Mouse (Mus musculus) cerebellum, adult 2 months (tissue): ENCODE results near the gene Prrx1. TPM values are rescaled to one million over a fixed set of nuclear protein-coding genes. Genes with fewer than 3 reads are reported as not detected.
A peak's percentile ranks its signal among the peaks of the same experiment; 100 is the strongest.

Experiments used
- DNase-seq, 2 experiments: peaks; one replicate each; pipeline ENCODE4 v3.0.0; 2021
- H3K27ac ChIP-seq: fragments of 200-500 bp; 2 replicates; pipeline ENCODE4 v1.5.1; 2012; ENCODE audit warnings: low read length, control low read depth, inconsistent platforms; ENCODE audit not compliant: insufficient read depth
- H3K27me3 ChIP-seq: fragments of 200-500 bp; 2 replicates; pipeline ENCODE4 v1.6.1; 2012; ENCODE audit warnings: inconsistent platforms, mild to moderate bottlenecking, low read length, moderate library complexity; ENCODE audit not compliant: control insufficient read depth, insufficient read depth
- H3K4me1 ChIP-seq: fragments of 200-500 bp; 2 replicates; pipeline ENCODE4 v1.6.1; 2011; ENCODE audit warnings: low read length; ENCODE audit not compliant: control insufficient read depth, insufficient read depth
- H3K4me3 ChIP-seq: fragments of 200-500 bp; replicated peaks from 2 replicates; pipeline ENCODE3; 2011; ENCODE audit warnings: mild to moderate bottlenecking, low read depth, low read length, control low read depth; ENCODE audit not compliant: insufficient read depth
- CTCF ChIP-seq: fragments of 200-500 bp; IDR thresholded peaks from 2 replicates; pipeline ENCODE4 v1.5.1; 2011; ENCODE audit warnings: low read depth, mild to moderate bottlenecking, control low read depth, low read length, moderate library complexity, borderline replicate concordance; ENCODE audit not compliant: insufficient read depth
- POLR2A ChIP-seq: fragments of 200-500 bp; IDR thresholded peaks from 2 replicates; pipeline ENCODE4 v1.6.1; 2011; ENCODE audit warnings: low read length, control low read depth, borderline replicate concordance; ENCODE audit not compliant: insufficient read depth
- WGBS: fragments of 180-500 bp; shearing (Covaris S2); methylation state at CpG from one replicate; pipeline ENCODE4 v1.1.7; 2018; 5-methylcytosine and 5-hydroxymethylcytosine counted together
- polyA plus RNA-seq: library from polyadenylated mRNA; depleted of rRNA; stranded (reverse); fragments of >200 nt; gene quantifications from 2 replicates; pipeline ENCODE4 v1.2.3, GENCODE M21; 2012; rRNA removed

Gene Prrx1
- 4.1 and 4.6 TPM in 2 replicates for polyA plus RNA-seq

DNA sequence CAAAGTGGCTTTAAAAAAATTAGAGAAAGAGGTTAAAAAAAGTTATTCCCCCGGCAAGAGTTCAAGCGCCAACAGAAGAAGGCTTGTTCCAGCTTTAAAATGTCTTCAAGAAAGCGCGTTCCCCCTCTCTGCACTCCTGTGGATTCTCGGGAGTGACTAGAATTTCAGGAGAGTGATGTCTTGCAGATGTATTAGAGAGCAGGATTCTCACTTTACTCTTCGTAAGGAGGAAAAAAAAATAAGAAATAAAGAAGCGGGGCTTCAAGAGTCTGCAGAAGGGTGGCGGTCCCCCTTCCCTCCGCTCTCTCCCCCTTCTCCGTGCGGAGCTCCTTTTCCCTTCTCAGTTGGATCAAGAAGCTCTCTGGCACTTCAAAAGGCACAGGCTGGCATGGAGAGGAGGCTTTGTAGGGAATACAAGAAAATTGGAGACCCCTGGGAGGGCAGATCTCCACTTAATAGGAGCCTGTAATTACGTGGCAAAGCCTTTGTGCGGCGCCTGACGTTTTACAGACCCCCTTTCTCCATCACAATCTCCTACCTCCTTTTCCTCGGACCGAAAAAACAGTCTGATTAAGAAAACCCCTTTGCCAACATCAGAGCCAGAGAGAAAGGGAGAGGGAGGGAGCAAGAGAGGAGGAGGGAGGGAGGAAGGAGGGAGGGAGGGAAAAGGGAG is at the start of gene Prrx1:
TSS of gene Prrx1 (minus strand) at position 610 of the 673 bp plus-strand sequence.
- Histone ChIP-seq H3K4me1 (no peaks in the 10 kb centered on the region), H3K4me3 (peak within 1 kb of the TSS; percentile 34), H3K27me3 (peaks cover 3% of the 10 kb centered on the region; the same call in 1 of the 2 replicates), H3K27ac (no peak within 1 kb of the TSS)
- peak in 1 of 2 experiments; percentile 8 for DNase-seq
- TF ChIP-seq CTCF (no peak), POLR2A (no peak)
- WGBS: 1% methylated on average over 17 of the region's 17 CpGs

- DNase-seq: no peak
- Histone ChIP-seq H3K27ac (no peak overlapping the region), H3K4me3 (no peak overlapping the region), H3K27me3 (no peaks in the 10 kb centered on the region), H3K4me1 (no peaks in the 10 kb centered on the region)
- TF ChIP-seq POLR2A: no peak
- TF ChIP-seq CTCF: no peak
- WGBS: 71% methylated on average over 8 of the region's 8 CpGs
Measured at GRCm38 (mm10) chr1:163362202-163362601, 48.7 kb upstream of the Prrx1 start.

- Histone ChIP-seq H3K4me1 (no peaks in the 10 kb centered on the region), H3K27ac (no peak overlapping the region), H3K4me3 (no peak overlapping the region), H3K27me3 (no peaks in the 10 kb centered on the region)
- TF ChIP-seq POLR2A (no peak), CTCF (no peak)
- WGBS: 85% methylated on average over 5 of the region's 5 CpGs
- no peak for DNase-seq
Measured at GRCm38 (mm10) chr1:163361376-163361775, 47.9 kb upstream of the Prrx1 start.

- Histone ChIP-seq H3K4me1 (no peaks in the 10 kb centered on the region), H3K27me3 (no peaks in the 10 kb centered on the region), H3K27ac (no peak overlapping the region), H3K4me3 (no peak overlapping the region)
- 62% methylated on average over 6 of the region's 6 CpGs for WGBS
- TF ChIP-seq POLR2A: no peak
- no peak for TF ChIP-seq CTCF
- DNase-seq: no peak
Measured at GRCm38 (mm10) chr1:163360796-163361195, 47.3 kb upstream of the Prrx1 start.

GRCm38 (mm10) chr1:163359521-163359920 is 46.0 kb upstream of the Prrx1 start:
- Histone ChIP-seq H3K27me3 (no peaks in the 10 kb centered on the region), H3K4me3 (no peak overlapping the region), H3K4me1 (no peaks in the 10 kb centered on the region), H3K27ac (no peak overlapping the region)
- no peak for TF ChIP-seq POLR2A
- no peak for TF ChIP-seq CTCF
- no peak for DNase-seq
- 71% methylated on average over 3 of the region's 3 CpGs for WGBS

DNA sequence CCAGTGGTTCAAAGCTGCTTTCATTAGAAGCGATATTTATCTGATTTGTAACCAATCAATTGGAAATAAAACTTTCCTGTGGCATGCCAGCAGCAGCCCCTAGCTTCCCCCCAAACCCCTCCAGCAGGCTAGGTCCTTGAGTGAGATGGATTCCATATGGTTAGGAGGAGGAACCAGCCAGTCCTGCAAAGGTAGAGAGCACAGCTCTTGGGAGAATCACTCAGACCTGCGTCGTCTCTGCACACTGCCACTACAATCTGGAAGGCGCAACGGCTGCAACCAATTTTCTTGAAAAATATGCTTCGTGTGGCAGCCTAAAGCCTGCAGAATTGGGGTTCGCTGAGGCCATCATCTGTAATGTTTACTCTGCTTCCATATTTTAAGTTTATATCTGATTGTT is 44.7 kb upstream of the Prrx1 start:
- TF ChIP-seq CTCF (no peak), POLR2A (no peak)
- WGBS: 86% methylated on average over 7 of the region's 7 CpGs
- no peaks in the 10 kb centered on the region for H3K27me3 ChIP-seq
- no peak for DNase-seq
- no peak overlapping the region for H3K27ac ChIP-seq
- no peaks in the 10 kb centered on the region for H3K4me1 ChIP-seq
- H3K4me3 ChIP-seq: no peak overlapping the region

- DNase-seq: no peak
- Histone ChIP-seq H3K27me3 (no peaks in the 10 kb centered on the region), H3K27ac (no peak overlapping the region), H3K4me1 (no peaks in the 10 kb centered on the region), H3K4me3 (no peak overlapping the region)
- WGBS: 86% methylated on average over 6 of the region's 6 CpGs
- TF ChIP-seq POLR2A (no peak), CTCF (no peak)
Measured at GRCm38 (mm10) chr1:163357733-163358132, 44.2 kb upstream of the Prrx1 start.

GRCm38 (mm10) chr1:163356167-163356566 is 42.7 kb upstream of the Prrx1 start:
- Histone ChIP-seq H3K27ac (no peak overlapping the region), H3K4me3 (no peak overlapping the region), H3K4me1 (no peaks in the 10 kb centered on the region), H3K27me3 (no peaks in the 10 kb centered on the region)
- no peak for DNase-seq
- TF ChIP-seq CTCF (no peak), POLR2A (no peak)
- WGBS: 79% methylated on average over 4 of the region's 4 CpGs
